Mouse (Mus musculus): ENCODE measurements around the gene Dapk2.

GRCm38 (mm10) chr9:66316603-66317002 lies 158.6 kb downstream of the Dapk2 start:
- TF ChIP-seq CTCF (IDR thresholded peaks at IDR 0.05; ENCODE audit: low read depth) (no peak), EP300 (IDR thresholded peaks at IDR 0.05; ENCODE audit: low read depth) (no peak)

Measured in liver, embryonic 14.5 days (tissue).